Mouse (Mus musculus) c-Kit-positive CD71-positive TER-119-positive erythroid progenitor cells, embryonic 14.5 days (primary cell): ENCODE measurements at regions not wholly inside any gene's neighbourhood (a gene's known extent, or its start where the extent isn't known, plus 50 kb on each side); places are given as distances from the start of the nearest gene placed in this dataset.

Experiments
- DNase-seq: peaks from one replicate; pipeline ENCODE4 v3.0.0-alpha.2; 2013; ENCODE audit warnings: low spot score

GRCm38 (mm10) chr4:99348674-99349073 lies 53.0 kb downstream of the Gm12689 start:
- DNase-seq: peak; percentile 11

- no peak for DNase-seq
These were observed 57.5 kb downstream of the Gm12689 start for GRCm38 (mm10) chr4:99353122-99353774.

- DNase-seq: no peak
These were observed 58.5 kb downstream of the Gm12689 start for GRCm38 (mm10) chr4:99354241-99354640.

- no peak for DNase-seq
These were observed 59.1 kb downstream of the Gm12689 start for GRCm38 (mm10) chr4:99354835-99355234.

GRCm38 (mm10) chr4:99368036-99368435 lies 72.3 kb downstream of the Gm12689 start:
- DNase-seq: no peak

- DNase-seq: no peak
These were observed 75.5 kb downstream of the Gm12689 start for GRCm38 (mm10) chr4:99371162-99371561.

- no peak for DNase-seq
These were observed 80.5 kb downstream of the Gm12689 start for GRCm38 (mm10) chr4:99376171-99376570.

- no peak for DNase-seq
These were observed 81.2 kb downstream of the Gm12689 start for GRCm38 (mm10) chr4:99376911-99377310.

GRCm38 (mm10) chr4:99379983-99380382 lies 84.3 kb downstream of the Gm12689 start:
- no peak for DNase-seq

- no peak for DNase-seq
These were observed 89.7 kb downstream of the Gm12689 start for GRCm38 (mm10) chr4:99385381-99385780.

GRCm38 (mm10) chr4:99389428-99389827 lies 93.7 kb downstream of the Gm12689 start:
- no peak for DNase-seq

- DNase-seq: no peak
These were observed 97.3 kb downstream of the Gm12689 start for GRCm38 (mm10) chr4:99392986-99393385.

GRCm38 (mm10) chr4:99394244-99394643 lies 98.5 kb downstream of the Gm12689 start:
- no peak for DNase-seq

- no peak for DNase-seq
These were observed 111.8 kb downstream of the Gm12689 start for GRCm38 (mm10) chr4:99407466-99407865.

GRCm38 (mm10) chr4:99423449-99423848 lies 127.7 kb downstream of the Gm12689 start:
- DNase-seq: no peak

GRCm38 (mm10) chr4:99445077-99445754 lies 149.5 kb downstream of the Gm12689 start:
- no peak for DNase-seq

GRCm38 (mm10) chr4:99445755-99446128 lies 150.0 kb downstream of the Gm12689 start:
- no peak for DNase-seq

- DNase-seq: no peak
These were observed 163.3 kb downstream of the Gm12689 start for GRCm38 (mm10) chr4:99458984-99459383.

GRCm38 (mm10) chr4:99459436-99459835 lies 163.7 kb downstream of the Gm12689 start:
- no peak for DNase-seq

- DNase-seq: no peak
These were observed 169.8 kb downstream of the Gm12689 start for GRCm38 (mm10) chr4:99465493-99465892.

GRCm38 (mm10) chr4:99475701-99476218 lies 180.1 kb downstream of the Gm12689 start:
- DNase-seq: no peak

GRCm38 (mm10) chr4:99484271-99484670 lies 171.8 kb upstream of the Foxd3 start:
- DNase-seq: no peak
